ENCODE assay signal across 22 mouse cellular contexts in genomic region chr16:29730010-29730409, GRCm38 (mm10).
DNase-seq lines count a peak whose midpoint lies in the region; ATAC-seq lines count a peak whose summit lies in the region.
"Had no signal": no experiment of that assay in that cellular context is flagged by ENCODE, and none has a peak within 500 bp of the region (broad histone marks: within the 10 kb centered on the region; RNA-seq: fewer than 3 reads in every experiment).

No protein-coding gene starts in this region.

- peaks cover 29% of the 10 kb centered on the region for H3K4me1 ChIP-seq in heart, embryonic 12.5 days (replicated peaks)
- peaks cover 57% of the 10 kb centered on the region for H3K4me1 ChIP-seq in limb, embryonic 10.5 days

- no peak overlapping the region for H3K4me3 ChIP-seq in heart, embryonic 12.5 days
- H3K4me3 ChIP-seq in limb, embryonic 10.5 days, result no peak overlapping the region
- H3K4me3 ChIP-seq: hindbrain, embryonic 12.5 days; limb, embryonic 15.5 days; neural tube, embryonic 15.5 days had no signal

- H3K9me3 ChIP-seq in heart, embryonic 12.5 days (replicated peaks), result no peaks in the 10 kb centered on the region
- H3K9me3 ChIP-seq in limb, embryonic 10.5 days (replicated peaks), result no peaks in the 10 kb centered on the region
- H3K9me3 ChIP-seq: hindbrain, embryonic 12.5 days; limb, embryonic 15.5 days; neural tube, embryonic 15.5 days had no signal

- peak overlapping the region; percentile 15; the same call in 1 of the 2 replicates for H3K4me2 ChIP-seq in heart, embryonic 12.5 days
- H3K4me2 ChIP-seq: hindbrain, embryonic 12.5 days; limb, embryonic 15.5 days; midbrain, embryonic 11.5 days; neural tube, embryonic 15.5 days had no signal

- no peak for DNase-seq in heart, postnatal 36 days
- DNase-seq in 3T3-L1 (ENCODE audit: low read depth, low spot score), result peak; percentile 24
- DNase-seq in Muller cell, postnatal 12 days (ENCODE audit: inconsistent ontology term), result peak; percentile 40
- no peak for DNase-seq in limb, embryonic 10.5 days (ENCODE audit: low spot score)
- no peak for DNase-seq in frontal cortex, postnatal 10 days (ENCODE audit: low spot score in 2 of 2)
- DNase-seq in layer of hippocampus, postnatal 10 days (ENCODE audit: low spot score in 2 of 2), result no peak
- DNase-seq: adrenal gland, postnatal 10 days; cerebellum, adult 8-10 months; kidney, adult 8-10 months; kidney, postnatal 14 days; layer of hippocampus, postnatal 36 days; lung, postnatal 4 days; right cerebral cortex, adult 18-20 months; right cerebral cortex, postnatal 4 days; thymus, adult 18-20 months; thymus, postnatal 36 days had no signal

- H3K9ac ChIP-seq in heart, embryonic 12.5 days, result peak overlapping the region; percentile 4; the same call in 1 of the 2 replicates
- H3K9ac ChIP-seq: hindbrain, embryonic 12.5 days; limb, embryonic 15.5 days; liver, embryonic 14.5 days; neural tube, embryonic 15.5 days had no signal

- H3K27me3 ChIP-seq in heart, embryonic 12.5 days (replicated peaks), result peaks cover 62% of the 10 kb centered on the region
- peaks cover 68% of the 10 kb centered on the region for H3K27me3 ChIP-seq in limb, embryonic 10.5 days (ENCODE audit: low read depth, poor library complexity, severe bottlenecking)

- 3% methylated on average over 5 of the region's 5 CpGs for WGBS in heart, embryonic 12.5 days
- WGBS in limb, embryonic 10.5 days, result 6% methylated on average over 5 of the region's 5 CpGs

- no peaks in the 10 kb centered on the region for H3K36me3 ChIP-seq in heart, embryonic 12.5 days
- no peaks in the 10 kb centered on the region for H3K36me3 ChIP-seq in limb, embryonic 10.5 days
- H3K36me3 ChIP-seq: hindbrain, embryonic 12.5 days; limb, embryonic 15.5 days; neural tube, embryonic 15.5 days had no signal

- intact Hi-C loops in heart, postnatal 36 days (cut with DNase I), result loop anchor here (5.0 kb wide), 1 partner anchor 217 kb away; no protein-coding TSS in a partner anchor

- no peak overlapping the region; the same call in 1 of the 2 replicates for H3K27ac ChIP-seq in heart, embryonic 12.5 days (ENCODE audit: poor library complexity, severe bottlenecking)
- H3K27ac ChIP-seq in limb, embryonic 10.5 days, result peak overlapping the region; percentile 73
- H3K27ac ChIP-seq: hindbrain, embryonic 12.5 days; limb, embryonic 15.5 days; liver, embryonic 14.5 days; neural tube, embryonic 15.5 days had no signal

- no peak for ATAC-seq in heart, embryonic 12.5 days (ENCODE audit: insufficient number of reproducible peaks, low FRiP score)

Comparison
In these comparisons a context has a peak if more than half of its experiments do, and no peak if none do; other contexts are left out.
1. DNase-seq: peak in 3T3-L1 (single experiment) and Muller cell, postnatal 12 days (single experiment); none in heart, postnatal 36 days (0 of 2), limb, embryonic 10.5 days (single experiment), frontal cortex, postnatal 10 days (0 of 2) and layer of hippocampus, postnatal 10 days (0 of 2).